Mouse (Mus musculus): ENCODE data around the gene Zfp335.

- TF ChIP-seq CTCF (IDR thresholded peaks at IDR 0.05; ENCODE audit: low read depth, low read length) (no peak), TAL1 (conservative IDR thresholded peaks at IDR 0.05; ENCODE audit: low read depth, low read length) (no peak), GATA1 (IDR thresholded peaks at IDR 0.05; ENCODE audit: borderline replicate concordance, low read length) (no peak), POLR2AphosphoS5 (IDR thresholded peaks at IDR 0.05; ENCODE audit: insufficient replicate concordance, low read depth, low read length) (0 out of 2 replicates have a peak, but pooled peaks have one; percentile 0)
Measured at GRCm38 (mm10) chr2:164891056-164891834, 20.3 kb downstream of the Zfp335 start.
